Mouse (Mus musculus) E14TG2a.4 (cell line): ENCODE data around the gene Il9.

Source experiments
- H3K27me3 ChIP-seq: 2 replicates; pipeline ENCODE4 v1.6.1; 2014; ENCODE audit warnings: low read length, control low read depth; ENCODE audit not compliant: insufficient read depth
- H3K36me3 ChIP-seq: 2 replicates; pipeline ENCODE4 v1.6.1; 2014; ENCODE audit warnings: low read length, control low read depth; ENCODE audit not compliant: insufficient read depth
- H3K4me1 ChIP-seq: replicated peaks from 2 replicates; pipeline ENCODE4 v1.6.1; 2014; ENCODE audit warnings: low read depth, low read length, control low read depth
- H3K4me3 ChIP-seq: replicated peaks from 2 replicates; pipeline ENCODE4 v1.5.1; 2014; ENCODE audit warnings: mild to moderate bottlenecking, low read length
- H3K9me3 ChIP-seq: 2 replicates; pipeline ENCODE4 v1.6.1; 2014; ENCODE audit warnings: low read length, control low read depth
- CTCF ChIP-seq: conservative IDR thresholded peaks from 2 replicates; pipeline ENCODE4 v1.5.1; 2014; ENCODE audit warnings: low read length
- NANOG ChIP-seq: IDR thresholded peaks from 2 replicates; pipeline ENCODE4 v1.6.1; 2014; ENCODE audit warnings: borderline replicate concordance, low read length, mixed read lengths
- POU5F1 ChIP-seq: IDR thresholded peaks from 2 replicates; pipeline ENCODE4 v1.6.1; 2014; ENCODE audit warnings: low read length, borderline replicate concordance

The Il9 gene

DNA sequence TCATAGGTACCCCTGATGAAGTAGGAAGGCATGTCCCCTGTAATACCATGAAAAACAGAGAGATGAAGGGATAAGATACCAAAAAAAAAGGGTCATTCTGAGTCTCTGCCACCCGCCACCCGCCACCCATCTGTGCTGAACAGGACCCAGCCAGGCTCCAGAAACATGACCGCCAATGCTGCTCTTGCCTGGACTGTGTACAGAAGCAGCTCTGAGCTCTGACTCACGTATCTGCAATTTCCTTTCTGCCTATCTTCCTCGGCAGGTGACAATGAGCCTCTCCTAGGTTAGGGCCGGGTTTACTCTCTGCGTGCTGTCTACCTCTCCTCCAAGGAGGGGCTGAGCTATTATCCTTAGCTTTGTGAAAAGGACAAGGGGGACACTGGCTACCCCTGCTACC, 38.6 kb downstream of the Il9 start:
- peaks cover 8% of the 10 kb centered on the region for H3K4me1 ChIP-seq
- no peaks in the 10 kb centered on the region for H3K36me3 ChIP-seq
- H3K9me3 ChIP-seq, result 0 out of 2 replicates have a peak, but pooled peaks cover 5% of the 10 kb centered on the region
- no peak overlapping the region for H3K4me3 ChIP-seq
- no peak for TF ChIP-seq POU5F1
- no peak for TF ChIP-seq NANOG
- no peak for TF ChIP-seq CTCF
- H3K27me3 ChIP-seq, result peaks cover 49% of the 10 kb centered on the region

DNA sequence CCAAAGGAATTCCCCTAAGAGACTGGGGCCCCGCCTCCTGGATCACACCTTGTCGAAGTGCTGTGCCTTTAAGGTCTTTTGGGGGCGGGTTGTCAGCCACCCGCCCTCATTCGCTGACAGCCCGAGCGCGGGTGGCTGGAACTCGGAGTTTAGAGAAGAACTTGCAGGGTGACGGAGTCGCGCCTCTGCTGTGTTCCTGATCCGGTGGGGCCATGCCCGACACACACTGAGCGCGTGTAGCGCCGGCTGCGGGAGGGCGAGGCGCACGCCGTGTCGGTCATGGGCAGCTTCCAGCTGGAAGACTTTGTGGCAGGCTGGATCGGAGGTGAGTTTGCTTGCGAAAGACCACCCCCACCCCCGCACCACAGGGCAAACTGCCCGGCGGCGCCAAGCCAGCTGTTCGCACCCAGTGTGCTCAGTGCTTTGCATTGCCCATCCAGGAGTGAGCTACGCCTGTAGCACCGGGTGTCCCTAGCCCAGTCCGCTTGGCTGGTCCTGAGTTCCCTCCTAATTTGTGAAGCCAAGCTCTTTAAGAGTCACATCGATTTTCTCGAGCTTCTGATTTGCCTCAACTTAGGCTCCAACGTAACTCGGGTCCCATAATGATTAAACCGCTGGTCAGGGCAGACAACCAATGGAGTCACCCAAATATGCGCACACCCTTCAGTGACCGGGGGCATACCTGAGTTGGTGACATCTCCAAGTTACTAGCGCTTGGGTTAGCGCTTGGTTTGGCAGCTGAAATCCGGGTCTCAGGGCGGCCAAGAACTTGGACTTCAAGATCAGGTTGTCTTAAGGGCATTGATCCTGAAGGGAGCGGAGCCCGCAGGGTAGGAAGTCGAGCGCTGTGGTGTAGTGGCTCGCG, 43.6 kb downstream of the Il9 start, which contains the start of gene Slc25a48:
Gene Slc25a48 (plus strand): TSS at position 145 of the 865 bp plus-strand sequence.
- Histone ChIP-seq H3K36me3 (no peaks in the 10 kb centered on the region), H3K4me3 (peak within 1 kb of the TSS; percentile 68), H3K27me3 (peaks cover 73% of the 10 kb centered on the region), H3K9me3 (0 out of 2 replicates have a peak, but pooled peaks cover 5% of the 10 kb centered on the region), H3K4me1 (peaks cover 33% of the 10 kb centered on the region)
- TF ChIP-seq POU5F1 (no peak), NANOG (no peak), CTCF (no peak)

DNA sequence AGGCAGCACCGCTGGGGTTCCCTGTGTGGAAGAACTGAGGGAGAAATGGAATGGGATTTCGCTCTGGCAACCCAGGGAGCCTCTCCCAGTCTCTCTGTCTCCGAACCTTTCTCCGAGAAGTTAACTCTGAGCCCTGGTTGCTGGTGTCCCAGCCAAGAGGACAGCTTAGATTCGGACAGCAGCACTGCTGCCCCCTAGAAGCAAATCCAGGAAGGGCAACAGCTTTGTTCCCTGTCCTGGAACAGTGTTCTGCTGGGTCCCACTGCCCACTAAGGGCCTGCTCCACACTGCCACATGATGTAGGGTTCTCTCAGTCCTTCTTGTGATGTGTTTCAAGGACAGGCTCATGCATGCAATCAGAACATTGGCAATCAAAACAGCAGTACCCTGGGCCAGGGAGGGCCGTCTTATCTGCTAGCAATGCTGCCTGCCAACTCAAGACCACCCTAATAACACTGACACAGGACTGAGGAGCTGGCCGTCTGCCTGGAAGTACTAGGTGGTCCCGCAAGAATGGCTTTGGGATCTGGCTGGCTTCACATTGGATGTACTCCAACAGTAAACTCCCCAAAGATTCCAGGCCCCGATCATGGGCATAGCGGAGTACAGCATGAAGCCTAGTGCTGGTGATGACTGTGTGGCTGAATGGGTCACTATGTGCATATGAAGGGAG, 46.3 kb downstream of the Il9 start:
- H3K4me1 ChIP-seq, result peaks cover 49% of the 10 kb centered on the region
- no peaks in the 10 kb centered on the region for H3K36me3 ChIP-seq
- H3K4me3 ChIP-seq, result no peak overlapping the region
- no peaks in the 10 kb centered on the region for H3K9me3 ChIP-seq
- peaks cover 84% of the 10 kb centered on the region for H3K27me3 ChIP-seq
- TF ChIP-seq CTCF, result peak; percentile 25; the same call in 1 of the 2 replicates
- TF ChIP-seq NANOG, result no peak
- TF ChIP-seq POU5F1, result no peak

DNA sequence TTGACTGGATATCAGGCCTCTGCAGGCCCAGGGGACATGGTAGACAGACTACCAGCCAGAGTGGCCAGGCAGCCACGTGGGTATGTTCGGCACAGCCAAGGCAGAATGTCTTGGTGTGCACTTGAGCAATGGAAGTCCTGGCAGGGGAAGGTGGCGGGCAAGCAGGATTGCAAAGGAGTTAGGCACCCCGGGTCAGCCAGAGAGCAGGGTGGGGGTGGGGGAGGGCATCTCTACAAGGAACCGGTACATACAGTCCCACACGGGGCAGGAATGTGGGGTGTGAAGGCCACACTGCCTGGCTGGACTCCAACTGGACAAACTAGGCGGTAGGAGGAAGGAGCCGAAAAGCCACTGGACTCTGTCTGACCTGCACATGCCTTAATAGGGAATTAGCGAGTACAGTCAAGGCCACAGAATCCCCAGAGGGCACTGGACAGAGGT, 47.7 kb downstream of the Il9 start:
- Histone ChIP-seq H3K27me3 (peaks cover 84% of the 10 kb centered on the region), H3K4me1 (peaks cover 56% of the 10 kb centered on the region), H3K4me3 (no peak overlapping the region), H3K9me3 (no peaks in the 10 kb centered on the region), H3K36me3 (no peaks in the 10 kb centered on the region)
- TF ChIP-seq NANOG, result no peak
- TF ChIP-seq CTCF, result no peak

DNA sequence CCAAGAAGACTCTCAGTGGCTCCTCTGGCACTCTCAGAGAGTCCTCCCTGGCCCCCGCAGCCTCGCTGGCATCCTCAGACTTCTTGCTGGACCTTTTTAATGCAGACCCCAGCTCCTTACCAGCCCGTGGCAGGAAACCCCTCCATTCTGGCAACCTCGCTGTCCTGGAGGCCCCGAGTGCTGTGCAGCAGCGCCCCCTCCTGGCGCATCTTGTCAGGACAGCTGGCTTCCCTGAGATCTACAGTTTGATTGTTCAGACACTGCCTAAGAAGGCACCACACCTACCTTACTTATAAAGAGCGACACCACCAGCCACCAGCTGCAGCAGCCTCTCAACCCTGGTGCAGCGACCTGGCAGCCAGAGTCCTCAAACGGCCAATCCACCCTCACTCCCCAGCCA, 48.6 kb downstream of the Il9 start:
- peak overlapping the region; percentile 57 for H3K4me3 ChIP-seq
- H3K4me1 ChIP-seq, result peaks cover 54% of the 10 kb centered on the region
- H3K9me3 ChIP-seq, result no peaks in the 10 kb centered on the region
- H3K36me3 ChIP-seq, result no peaks in the 10 kb centered on the region
- peaks cover 78% of the 10 kb centered on the region for H3K27me3 ChIP-seq
- no peak for TF ChIP-seq NANOG
- TF ChIP-seq CTCF, result peak; percentile 80

DNA sequence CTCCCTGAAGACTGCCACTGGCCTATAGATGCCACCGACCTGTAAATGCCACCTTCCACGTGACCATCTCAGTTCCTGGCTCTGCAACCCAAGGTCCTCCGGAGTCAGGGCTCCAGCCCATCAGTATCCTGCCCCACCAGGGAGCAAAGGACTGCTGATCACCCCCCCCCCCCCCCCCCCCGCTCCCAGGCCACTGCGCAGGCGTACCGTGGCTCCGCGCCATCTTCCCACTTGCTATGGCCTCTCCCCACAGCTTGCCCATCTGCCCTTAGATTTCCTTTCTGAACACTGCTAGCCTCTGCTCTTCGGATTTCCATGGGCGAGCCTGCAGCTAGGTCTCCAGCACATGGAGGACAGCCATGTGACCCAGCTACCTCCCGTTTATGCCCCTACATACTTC, 49.5 kb downstream of the Il9 start:
- H3K4me3 ChIP-seq, result peak overlapping the region; percentile 57
- H3K9me3 ChIP-seq, result no peaks in the 10 kb centered on the region
- TF ChIP-seq CTCF, result no peak
- TF ChIP-seq NANOG, result no peak
- TF ChIP-seq POU5F1, result no peak
- H3K27me3 ChIP-seq, result peaks cover 77% of the 10 kb centered on the region
- no peaks in the 10 kb centered on the region for H3K36me3 ChIP-seq
- peaks cover 44% of the 10 kb centered on the region for H3K4me1 ChIP-seq
